Mouse (Mus musculus) hindlimb bud, embryonic 11.5 days (tissue): ENCODE measurements around the gene S100z.
A peak's percentile ranks its signal among the peaks of the same experiment; 100 is the strongest.

Experiments
- DNase-seq: peaks from one replicate; pipeline ENCODE4 v3.0.0-alpha.2; 2012; ENCODE audit warnings: low read depth, low spot score; ENCODE audit errors: extremely low spot score

Gene S100z

GRCm38 (mm10) chr13:95449730-95450129, 28.8 kb downstream of the S100z start:
- no peak for DNase-seq

GRCm38 (mm10) chr13:95444824-95445223, 33.7 kb downstream of the S100z start, which contains the start of gene Crhbp:
Gene Crhbp (minus strand): TSS chr13:95444924.
- no peak for DNase-seq

- no peak for DNase-seq
Measured at GRCm38 (mm10) chr13:95444291-95444690, 34.2 kb downstream of the S100z start.

- DNase-seq = peak; percentile 50
Measured at GRCm38 (mm10) chr13:95443376-95444233, 34.9 kb downstream of the S100z start.

- peak; percentile 42 for DNase-seq
Measured at GRCm38 (mm10) chr13:95442901-95443300, 35.6 kb downstream of the S100z start.

- DNase-seq = no peak
Measured at GRCm38 (mm10) chr13:95439569-95439968, 39.0 kb downstream of the S100z start.

GRCm38 (mm10) chr13:95431760-95432159, 46.8 kb downstream of the S100z start:
- no peak for DNase-seq

- no peak for DNase-seq
Measured at GRCm38 (mm10) chr13:95427499-95427898, 51.0 kb downstream of the S100z start.
